Mouse (Mus musculus) hindbrain, embryonic 16.5 days (tissue): ENCODE results near the gene Zc3h10. TPM values are rescaled to one million over a fixed set of nuclear protein-coding genes. Genes with fewer than 3 reads are reported as not detected.
"Not testable (repeated sequence)": the region's sequence is repeated elsewhere in the genome, so short reads cannot be mapped to it uniquely, and the experiment has no call there.

Source experiments
- ATAC-seq: fragments of 200-750 bp; cut with Nextera tagmentation; 2 replicates; pipeline ENCODE4 v1.8.0; 2017; ENCODE audit warnings: moderate TSS enrichment, moderate library complexity
- H3K27ac ChIP-seq: fragments of 300-500 bp; sonication (generic); 2 replicates; pipeline ENCODE4 v1.5.1; 2014; ENCODE audit warnings: low read depth, mild to moderate bottlenecking, control low read depth, low read length, moderate library complexity
- H3K27me3 ChIP-seq: fragments of 300-500 bp; sonication (generic); replicated peaks from 2 replicates; pipeline ENCODE4 v1.6.1; 2014; ENCODE audit warnings: low read length; ENCODE audit not compliant: control insufficient read depth, insufficient read depth
- H3K36me3 ChIP-seq: fragments of 300-500 bp; sonication (generic); 2 replicates; pipeline ENCODE4 v1.6.1; 2014; ENCODE audit warnings: mild to moderate bottlenecking, low read length, moderate library complexity, mixed read lengths; ENCODE audit not compliant: control insufficient read depth, insufficient read depth
- H3K4me1 ChIP-seq: fragments of 300-500 bp; sonication (generic); 2 replicates; pipeline ENCODE4 v1.6.1; 2014; ENCODE audit warnings: low read depth, low read length; ENCODE audit not compliant: control insufficient read depth, insufficient read depth
- H3K4me2 ChIP-seq: fragments of 300-500 bp; sonication (generic); 2 replicates; pipeline ENCODE4 v1.6.1; 2014; ENCODE audit warnings: mild to moderate bottlenecking, low read length, control low read depth, moderate library complexity
- H3K4me3 ChIP-seq: fragments of 300-500 bp; sonication (generic); 2 replicates; pipeline ENCODE4 v1.5.1; 2014; ENCODE audit warnings: mild to moderate bottlenecking, low read length, control low read depth, moderate library complexity
- H3K9ac ChIP-seq: fragments of 300-500 bp; sonication (generic); 2 replicates; pipeline ENCODE4 v1.6.1; 2014; ENCODE audit warnings: low read depth, mild to moderate bottlenecking, control low read depth, low read length, moderate library complexity
- H3K9me3 ChIP-seq: fragments of 300-500 bp; sonication (generic); 2 replicates; pipeline ENCODE4 v1.6.1; 2014; ENCODE audit warnings: mild to moderate bottlenecking, low read length, moderate library complexity; ENCODE audit not compliant: control insufficient read depth
- WGBS: fragments of 180-500 bp; shearing (Covaris S2); extraction: QIAGEN DNeasy Blood & Tissue Kit; methylation state at CpG from one replicate; pipeline ENCODE4 v1.1.7; 2014; 5-methylcytosine and 5-hydroxymethylcytosine counted together
- polyA plus RNA-seq: library from polyadenylated mRNA; unstranded; fragments of >200 nt; fragmentation: Nextera tagmentation; extraction: Ambion mirVana; gene quantifications from 2 replicates; pipeline ENCODE4 v1.2.1, GENCODE M21; 2015

Zc3h10 gene
- polyA plus RNA-seq, 1 experiment from 2014 or later: 17.0 TPM

GRCm38 (mm10) chr10:128496509-128497077 lies 51.0 kb downstream of the Zc3h10 start:
- 36% methylated on average over 6 of the region's 6 CpGs for WGBS
- H3K4me1 ChIP-seq: peaks cover 35% of the 10 kb centered on the region
- H3K27me3 ChIP-seq: no peaks in the 10 kb centered on the region
- H3K27ac ChIP-seq: no peak overlapping the region
- no peaks in the 10 kb centered on the region for H3K9me3 ChIP-seq
- H3K4me2 ChIP-seq: no peak overlapping the region
- H3K4me3 ChIP-seq: no peak overlapping the region
- ATAC-seq: no peak
- H3K36me3 ChIP-seq: peaks cover under 1% of the 10 kb centered on the region
- H3K9ac ChIP-seq: peak overlapping the region; percentile 40

GRCm38 (mm10) chr10:128495903-128496302 lies 51.7 kb downstream of the Zc3h10 start:
- no peaks in the 10 kb centered on the region for H3K9me3 ChIP-seq
- H3K4me1 ChIP-seq: peaks cover 42% of the 10 kb centered on the region

DNA sequence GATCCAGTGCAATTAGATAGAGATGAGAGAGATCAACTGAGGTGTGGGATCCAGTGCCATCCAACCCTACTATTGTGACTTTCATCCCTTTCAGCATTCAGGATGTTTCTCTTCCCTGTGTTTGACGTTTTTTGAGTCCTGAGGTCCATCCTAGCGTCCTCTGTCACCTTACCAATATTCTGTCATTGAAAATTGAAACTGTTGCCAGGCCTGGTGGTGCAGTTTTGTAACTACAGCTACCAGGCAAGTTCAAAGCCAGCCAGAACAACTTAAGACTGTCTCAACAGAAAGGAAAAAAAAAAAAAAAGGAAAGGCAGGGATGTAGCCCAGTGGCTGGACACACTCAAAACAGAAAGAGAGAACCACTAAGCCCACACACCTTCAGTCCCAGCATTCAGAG lies 52.3 kb downstream of the Zc3h10 start:
- Histone ChIP-seq H3K36me3 (peaks cover 14% of the 10 kb centered on the region), H3K4me1 (peaks cover 43% of the 10 kb centered on the region), H3K27me3 (no peaks in the 10 kb centered on the region), H3K9ac (peak overlapping the region; percentile 89; the same call in 1 of the 2 replicates), H3K4me3 (no peak overlapping the region), H3K27ac (no peak overlapping the region), H3K4me2 (peak overlapping the region; percentile 78), H3K9me3 (no peaks in the 10 kb centered on the region)
- no peak for ATAC-seq
- WGBS: 74% methylated on average over 2 of the region's 2 CpGs

More at GRCm38 (mm10) chr10:128495903-128496302, 51.7 kb downstream of the Zc3h10 start:
- no peaks in the 10 kb centered on the region for H3K27me3 ChIP-seq
- H3K4me2 ChIP-seq: no peak overlapping the region
- WGBS: 78% methylated on average over 4 of the region's 4 CpGs
- H3K4me3 ChIP-seq: no peak overlapping the region
- H3K27ac ChIP-seq: no peak overlapping the region
- ATAC-seq: no peak
- no peak overlapping the region for H3K9ac ChIP-seq
- H3K36me3 ChIP-seq: peaks cover 8% of the 10 kb centered on the region

- 57% methylated on average over 11 of the region's 11 CpGs for WGBS
- no peaks in the 10 kb centered on the region for H3K9me3 ChIP-seq
- H3K27ac ChIP-seq: peak overlapping the region; percentile 92
- H3K36me3 ChIP-seq: peaks cover 19% of the 10 kb centered on the region
- H3K4me1 ChIP-seq: peaks cover 47% of the 10 kb centered on the region
- no peak for ATAC-seq
- peak overlapping the region; percentile 84 for H3K4me3 ChIP-seq
- H3K4me2 ChIP-seq: peak overlapping the region; percentile 78
- no peaks in the 10 kb centered on the region for H3K27me3 ChIP-seq
- H3K9ac ChIP-seq: peak overlapping the region; percentile 89
These were observed 52.8 kb downstream of the Zc3h10 start for GRCm38 (mm10) chr10:128494667-128495245.

- H3K4me1 ChIP-seq: peaks cover 43% of the 10 kb centered on the region
- peak; percentile 91 for ATAC-seq
- H3K9ac ChIP-seq: peak within 1 kb of the TSS; percentile 89
- under 1% methylated on average over 43 of the region's 45 CpGs for WGBS
- H3K9me3 ChIP-seq: no peaks in the 10 kb centered on the region
- peak within 1 kb of the TSS; percentile 84 for H3K4me3 ChIP-seq
- no peaks in the 10 kb centered on the region for H3K27me3 ChIP-seq
- H3K27ac ChIP-seq: peak within 1 kb of the TSS; percentile 92
- peak within 1 kb of the TSS; percentile 78 for H3K4me2 ChIP-seq
- H3K36me3 ChIP-seq: peaks cover 21% of the 10 kb centered on the region
These were observed 53.6 kb downstream of the Zc3h10 start, which contains the start of gene Myl6 for GRCm38 (mm10) chr10:128493695-128494666. TSS of gene Myl6 (minus strand) at chr10:128494145.

GRCm38 (mm10) chr10:128493319-128493694 lies 54.3 kb downstream of the Zc3h10 start:
- H3K9me3 ChIP-seq: no peaks in the 10 kb centered on the region
- peak overlapping the region; percentile 84 for H3K4me3 ChIP-seq
- peak overlapping the region; percentile 92 for H3K27ac ChIP-seq
- under 1% methylated on average over 12 of the region's 12 CpGs for WGBS
- peaks cover 42% of the 10 kb centered on the region for H3K4me1 ChIP-seq
- peak overlapping the region; percentile 89 for H3K9ac ChIP-seq
- H3K4me2 ChIP-seq: peak overlapping the region; percentile 76
- H3K27me3 ChIP-seq: no peaks in the 10 kb centered on the region
- H3K36me3 ChIP-seq: peaks cover 26% of the 10 kb centered on the region
- peak; percentile 28 for ATAC-seq

DNA sequence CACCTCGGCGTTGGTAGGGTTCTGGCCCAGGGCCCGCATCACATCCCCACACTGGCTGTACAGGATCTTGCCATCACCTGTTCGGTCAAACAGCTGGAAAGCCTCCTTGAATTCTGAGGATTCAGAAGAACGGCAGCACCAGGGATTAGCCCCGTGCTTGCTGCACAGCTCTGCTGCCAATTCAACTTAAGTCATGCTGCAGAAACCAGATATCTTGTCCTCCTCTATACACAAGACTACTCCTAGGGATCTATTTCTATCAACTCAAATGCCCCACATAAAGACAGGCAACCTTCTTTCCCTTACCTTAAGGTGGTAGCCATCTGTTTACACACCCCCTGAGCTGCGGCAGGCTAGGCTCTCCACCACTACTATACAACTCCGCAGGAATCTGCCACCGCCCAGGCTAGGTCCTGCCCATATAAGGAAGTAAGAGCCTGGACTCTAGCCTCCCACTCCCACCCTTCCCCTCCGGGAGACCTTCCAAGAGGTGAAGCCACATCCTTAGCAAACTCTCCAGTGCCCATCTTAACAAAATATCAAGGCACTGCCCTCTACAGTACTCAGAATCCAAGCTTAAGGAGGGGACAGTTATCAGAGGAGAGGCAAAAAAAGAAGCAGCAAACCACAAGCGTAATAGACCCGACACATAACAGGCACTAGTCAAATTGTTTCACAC lies 54.8 kb downstream of the Zc3h10 start:
- ATAC-seq: peak; percentile 35
- H3K9ac ChIP-seq: peak overlapping the region; percentile 89
- WGBS: 24% methylated on average over 12 of the region's 12 CpGs
- peak overlapping the region; percentile 76 for H3K4me2 ChIP-seq
- H3K4me3 ChIP-seq: peak overlapping the region; percentile 84
- H3K4me1 ChIP-seq: peaks cover 37% of the 10 kb centered on the region
- H3K27ac ChIP-seq: peak overlapping the region; percentile 92
- no peaks in the 10 kb centered on the region for H3K9me3 ChIP-seq
- no peaks in the 10 kb centered on the region for H3K27me3 ChIP-seq
- peaks cover 30% of the 10 kb centered on the region for H3K36me3 ChIP-seq

- not testable (repeated sequence) for ATAC-seq, H3K27me3 ChIP-seq, H3K9me3 ChIP-seq
- peaks cover 32% of the 10 kb centered on the region for H3K4me1 ChIP-seq
- peaks cover 36% of the 10 kb centered on the region for H3K36me3 ChIP-seq
- 68% methylated on average over 7 of the region's 8 CpGs for WGBS
- H3K27ac ChIP-seq: peak overlapping the region; percentile 92
- H3K4me3 ChIP-seq: peak overlapping the region; percentile 84
- H3K9ac ChIP-seq: peak overlapping the region; percentile 89
- peak overlapping the region; percentile 76 for H3K4me2 ChIP-seq
These were observed 55.5 kb downstream of the Zc3h10 start for GRCm38 (mm10) chr10:128492051-128492450.
